Mouse (Mus musculus) embryonic facial prominence, embryonic 12.5 days (tissue): Measurements from ENCODE around the gene Magix. TPM values are rescaled to one million over a fixed set of nuclear protein-coding genes. Genes with fewer than 3 reads are reported as not detected.
"Not testable (repeated sequence)": the region's sequence is repeated elsewhere in the genome, so short reads cannot be mapped to it uniquely, and the experiment has no call there.

Experiments used
- ATAC-seq: fragments of 200-750 bp; cut with Nextera tagmentation; 2 replicates; pipeline ENCODE4 v1.8.0; 2017; ENCODE audit not compliant: insufficient number of reproducible peaks, insufficient read depth, low FRiP score, low TSS enrichment
- H3K27ac ChIP-seq: fragments of 300-500 bp; sonication (generic); 2 replicates; pipeline ENCODE4 v1.5.1; 2016; ENCODE audit warnings: mild to moderate bottlenecking
- H3K27me3 ChIP-seq: fragments of 300-500 bp; sonication (generic); 2 replicates; pipeline ENCODE4 v1.6.1; 2016; ENCODE audit warnings: mild to moderate bottlenecking, moderate library complexity
- H3K36me3 ChIP-seq: fragments of 300-500 bp; sonication (generic); 2 replicates; pipeline ENCODE4 v1.6.1; 2016; ENCODE audit warnings: mild to moderate bottlenecking
- H3K4me1 ChIP-seq: fragments of 300-500 bp; sonication (generic); 2 replicates; pipeline ENCODE4 v1.6.1; 2016
- H3K4me2 ChIP-seq: fragments of 300-500 bp; sonication (generic); replicated peaks from 2 replicates; pipeline ENCODE4 v1.6.1; 2016; ENCODE audit warnings: mild to moderate bottlenecking, moderate library complexity
- H3K4me3 ChIP-seq: fragments of 300-500 bp; sonication (generic); 2 replicates; pipeline ENCODE4 v1.5.1; 2016; ENCODE audit warnings: mild to moderate bottlenecking
- H3K9ac ChIP-seq: fragments of 300-500 bp; sonication (generic); 2 replicates; pipeline ENCODE4 v1.6.1; 2016; ENCODE audit warnings: mild to moderate bottlenecking, moderate library complexity
- H3K9me3 ChIP-seq: fragments of 300-500 bp; sonication (generic); 2 replicates; pipeline ENCODE4 v1.6.1; 2016; ENCODE audit warnings: mild to moderate bottlenecking, moderate library complexity
- WGBS: fragments of 180-500 bp; shearing (Covaris S2); methylation state at CpG from one replicate; pipeline ENCODE4 v1.1.7; 2016; 5-methylcytosine and 5-hydroxymethylcytosine counted together
- polyA plus RNA-seq: library from polyadenylated mRNA; unstranded; fragments of >200 nt; fragmentation: Nextera tagmentation; extraction: Ambion mirVana; gene quantifications from 2 replicates; pipeline ENCODE4 v1.2.1, GENCODE M21; 2016

Gene Magix
- 0.11 and 0.15 TPM in 2 replicates for polyA plus RNA-seq

DNA sequence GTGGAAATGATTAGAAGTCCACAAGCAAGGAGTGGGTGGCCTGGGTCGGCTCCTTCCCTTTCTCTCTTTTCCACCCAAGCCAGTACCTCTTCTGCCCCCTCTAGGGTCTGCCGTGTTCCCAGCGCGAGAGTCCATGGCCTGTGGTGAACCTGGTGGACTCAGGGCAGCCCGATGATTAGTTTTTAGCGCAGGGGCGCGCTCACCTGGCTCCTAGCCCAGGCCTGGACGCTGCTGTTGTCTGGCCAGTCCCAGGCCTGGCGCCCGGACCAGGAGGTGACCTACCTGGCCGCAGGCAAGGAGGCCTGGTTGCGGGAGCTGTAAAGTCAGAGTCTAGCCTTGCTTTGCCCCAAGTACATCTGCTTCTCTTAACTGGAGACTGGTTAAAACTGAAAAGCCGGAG lies at the start of gene Magix:
Gene Magix, minus strand, starts transcription at position 388 of the 400 bp plus-strand sequence.
- peak within 1 kb of the TSS; percentile 11; the same call in 1 of the 2 replicates for H3K4me3 ChIP-seq
- no peaks in the 10 kb centered on the region for H3K9me3 ChIP-seq
- ATAC-seq: no peak
- WGBS: 61% methylated on average over 14 of the region's 14 CpGs
- no peak within 1 kb of the TSS for H3K27ac ChIP-seq
- no peaks in the 10 kb centered on the region for H3K4me1 ChIP-seq
- peak within 1 kb of the TSS; percentile 44 for H3K4me2 ChIP-seq
- no peaks in the 10 kb centered on the region for H3K36me3 ChIP-seq
- H3K9ac ChIP-seq: no peak within 1 kb of the TSS
- no peaks in the 10 kb centered on the region for H3K27me3 ChIP-seq

DNA sequence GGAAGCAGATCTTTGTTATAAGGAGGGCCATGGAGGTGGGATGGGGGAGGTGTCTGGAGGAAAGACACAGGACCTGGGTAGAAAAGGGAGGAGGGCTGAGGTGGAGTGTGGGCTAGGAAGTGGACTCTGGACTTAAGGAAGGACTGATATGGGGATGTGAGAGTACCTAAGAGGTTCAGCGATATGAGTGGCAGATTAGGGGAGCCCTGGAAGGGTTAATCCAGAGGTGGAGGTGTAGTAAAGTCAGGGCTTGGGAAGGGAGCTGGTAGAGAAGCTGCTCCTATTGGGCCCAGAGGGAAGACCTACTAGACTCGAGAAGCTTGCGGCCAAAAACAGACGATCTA lies 47.8 kb upstream of the Magix start:
- H3K4me2 ChIP-seq: peak overlapping the region; percentile 54
- no peak overlapping the region for H3K27ac ChIP-seq
- no peaks in the 10 kb centered on the region for H3K4me1 ChIP-seq
- H3K36me3 ChIP-seq: peaks cover 8% of the 10 kb centered on the region
- 32% methylated on average over 4 of the region's 4 CpGs for WGBS
- H3K4me3 ChIP-seq: peak overlapping the region; percentile 43
- H3K9ac ChIP-seq: peak overlapping the region; percentile 40
- ATAC-seq: no peak
- no peaks in the 10 kb centered on the region for H3K27me3 ChIP-seq
- H3K9me3 ChIP-seq: no peaks in the 10 kb centered on the region

DNA sequence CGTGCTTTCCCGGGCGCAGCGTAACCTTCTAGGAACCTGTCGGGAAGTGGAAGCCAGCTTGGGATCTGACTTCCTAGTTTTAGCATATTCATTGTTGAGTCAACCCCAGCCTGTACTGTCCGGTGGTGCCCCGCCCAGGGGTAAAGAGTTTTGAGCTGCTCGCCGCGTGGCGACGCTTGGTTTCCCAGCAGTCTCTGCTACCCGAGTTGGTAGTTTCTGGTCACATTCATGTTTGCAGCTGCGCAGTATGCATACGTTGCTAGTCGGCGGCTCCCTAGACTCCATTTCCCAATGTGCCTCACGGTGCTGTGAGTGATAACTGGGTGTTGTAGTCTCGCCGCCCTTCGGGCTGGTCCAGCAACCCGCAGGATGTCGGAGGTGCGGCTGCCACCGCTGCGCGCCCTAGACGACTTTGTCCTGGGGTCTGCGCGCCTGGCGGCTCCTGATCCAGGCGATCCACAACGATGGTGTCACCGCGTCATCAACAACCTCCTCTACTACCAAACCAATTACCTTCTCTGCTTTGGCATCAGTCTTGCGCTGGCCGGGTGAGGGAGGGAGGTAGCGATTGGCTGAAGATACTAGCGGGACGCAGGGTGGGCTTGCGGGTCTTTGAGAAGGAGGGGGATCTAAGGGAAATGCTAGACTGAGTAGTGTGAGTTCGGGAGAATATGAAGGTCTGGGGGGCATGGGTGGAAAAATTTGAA lies 47.3 kb upstream of the Magix start, which contains the start of gene Praf2:
Gene Praf2, plus strand, starts transcription at position 225 of the 707 bp plus-strand sequence.
- peak; percentile 89 for ATAC-seq
- H3K27me3 ChIP-seq: no peaks in the 10 kb centered on the region
- no peaks in the 10 kb centered on the region for H3K9me3 ChIP-seq
- H3K9ac ChIP-seq: peak within 1 kb of the TSS; percentile 40
- 21% methylated on average over 42 of the region's 42 CpGs for WGBS
- no peaks in the 10 kb centered on the region for H3K4me1 ChIP-seq
- 0 out of 2 replicates have a peak within 1 kb of the TSS, but pooled peaks have one; percentile 36 for H3K27ac ChIP-seq
- H3K36me3 ChIP-seq: peaks cover 8% of the 10 kb centered on the region
- H3K4me3 ChIP-seq: peak within 1 kb of the TSS; percentile 43
- H3K4me2 ChIP-seq: peak within 1 kb of the TSS; percentile 54

DNA sequence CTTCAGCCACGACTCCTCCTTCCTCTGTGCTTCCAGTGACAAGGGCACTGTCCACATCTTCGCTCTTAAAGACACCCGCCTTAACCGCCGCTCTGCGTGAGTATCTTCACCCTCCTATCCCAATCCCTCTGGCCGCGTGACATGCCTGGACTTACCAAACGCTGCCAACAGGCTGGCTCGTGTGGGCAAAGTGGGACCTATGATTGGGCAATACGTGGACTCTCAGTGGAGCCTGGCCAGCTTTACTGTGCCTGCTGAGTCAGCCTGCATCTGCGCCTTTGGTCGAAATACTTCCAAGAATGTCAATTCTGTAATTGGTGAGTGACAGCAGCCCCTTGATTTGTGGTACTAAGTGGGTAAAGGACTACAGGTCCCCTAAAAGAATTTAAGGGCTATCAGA lies 46.1 kb upstream of the Magix start:
- H3K27ac ChIP-seq: no peak overlapping the region
- H3K27me3 ChIP-seq: no peaks in the 10 kb centered on the region

DNA sequence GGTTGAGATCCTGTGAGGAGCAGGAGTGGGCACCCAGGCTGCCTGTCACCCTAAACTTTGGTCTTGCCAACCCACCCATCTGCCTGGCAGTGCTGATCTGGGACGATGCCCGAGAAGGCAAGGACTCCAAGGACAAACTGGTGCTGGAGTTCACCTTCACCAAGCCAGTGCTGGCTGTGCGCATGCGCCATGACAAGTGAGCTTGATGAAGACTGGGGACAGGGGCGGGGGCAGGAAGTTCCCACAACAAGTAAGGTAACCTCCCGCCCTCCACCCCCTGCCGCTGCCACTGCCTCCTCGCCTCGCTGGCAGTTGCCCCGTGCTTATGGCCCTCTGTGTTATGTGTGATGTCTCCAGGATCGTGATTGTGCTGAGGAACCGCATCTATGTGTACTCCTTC lies 44.8 kb upstream of the Magix start:
- Histone ChIP-seq H3K9ac (no peak overlapping the region), H3K36me3 (peaks cover 8% of the 10 kb centered on the region), H3K27ac (no peak overlapping the region), H3K27me3 (no peaks in the 10 kb centered on the region), H3K4me2 (no peak overlapping the region), H3K4me1 (no peaks in the 10 kb centered on the region), H3K4me3 (no peak overlapping the region), H3K9me3 (no peaks in the 10 kb centered on the region)
- ATAC-seq: no peak
- 85% methylated on average over 12 of the region's 12 CpGs for WGBS

More for the DNA sequence above, 46.1 kb upstream of the Magix start:
- no peak for ATAC-seq
- Histone ChIP-seq H3K9ac (no peak overlapping the region), H3K9me3 (no peaks in the 10 kb centered on the region), H3K4me1 (no peaks in the 10 kb centered on the region), H3K4me2 (no peak overlapping the region), H3K4me3 (no peak overlapping the region), H3K36me3 (peaks cover 8% of the 10 kb centered on the region)
- WGBS: 92% methylated on average over 13 of the region's 13 CpGs

DNA sequence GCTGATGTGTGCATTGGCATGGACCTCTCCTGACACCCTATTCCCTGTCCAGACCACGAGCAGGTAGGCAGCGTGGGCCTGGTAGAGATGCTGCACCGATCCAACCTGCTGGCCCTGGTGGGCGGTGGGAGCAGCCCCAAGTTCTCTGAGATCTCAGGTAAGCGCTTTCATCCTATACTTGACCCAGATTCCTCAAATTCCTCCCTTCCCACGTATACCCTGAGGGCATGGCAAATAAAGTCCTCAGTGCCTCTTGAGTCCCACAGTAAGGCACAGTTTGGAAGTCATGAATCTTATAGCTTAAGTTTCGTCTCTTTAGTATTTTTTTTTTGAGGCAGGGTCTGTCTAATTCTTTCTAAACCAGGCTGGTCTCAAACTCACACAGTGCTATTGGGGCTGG lies 43.1 kb upstream of the Magix start:
- no peaks in the 10 kb centered on the region for H3K9me3 ChIP-seq
- no peak overlapping the region for H3K27ac ChIP-seq
- ATAC-seq: no peak
- no peak overlapping the region for H3K9ac ChIP-seq
- no peak overlapping the region for H3K4me3 ChIP-seq
- peaks cover 8% of the 10 kb centered on the region for H3K36me3 ChIP-seq
- WGBS: 81% methylated on average over 7 of the region's 7 CpGs
- no peaks in the 10 kb centered on the region for H3K4me1 ChIP-seq
- no peak overlapping the region for H3K4me2 ChIP-seq
- H3K27me3 ChIP-seq: no peaks in the 10 kb centered on the region

DNA sequence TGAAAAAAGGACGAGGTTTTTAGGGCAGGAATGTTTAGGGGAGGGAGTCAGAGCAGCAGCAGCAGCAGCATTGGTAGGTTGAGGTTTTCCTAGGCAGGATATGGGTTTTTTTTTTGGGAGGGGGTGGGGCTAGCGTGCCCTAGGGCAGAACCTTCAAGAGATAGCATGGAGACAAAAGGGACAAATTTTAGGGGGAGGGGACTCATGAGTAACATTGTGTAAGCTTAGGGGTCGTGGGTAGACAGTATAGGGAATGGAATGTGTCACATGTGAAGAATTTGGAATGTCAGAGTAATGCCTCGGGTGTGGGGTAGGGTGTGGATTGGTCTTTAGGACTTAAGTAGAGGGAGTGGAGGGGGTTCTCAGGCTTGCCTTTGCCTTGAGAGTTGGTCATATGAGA lies 41.6 kb upstream of the Magix start:
- Histone ChIP-seq H3K27ac (no peak overlapping the region), H3K27me3 (no peaks in the 10 kb centered on the region), H3K4me1 (no peaks in the 10 kb centered on the region), H3K9ac (peak overlapping the region; percentile 56; the same call in 1 of the 2 replicates), H3K9me3 (no peaks in the 10 kb centered on the region), H3K36me3 (peaks cover 8% of the 10 kb centered on the region), H3K4me2 (peak overlapping the region; percentile 56), H3K4me3 (peak overlapping the region; percentile 59)
- WGBS: 18% methylated on average over 4 of the region's 4 CpGs
- ATAC-seq: no peak

DNA sequence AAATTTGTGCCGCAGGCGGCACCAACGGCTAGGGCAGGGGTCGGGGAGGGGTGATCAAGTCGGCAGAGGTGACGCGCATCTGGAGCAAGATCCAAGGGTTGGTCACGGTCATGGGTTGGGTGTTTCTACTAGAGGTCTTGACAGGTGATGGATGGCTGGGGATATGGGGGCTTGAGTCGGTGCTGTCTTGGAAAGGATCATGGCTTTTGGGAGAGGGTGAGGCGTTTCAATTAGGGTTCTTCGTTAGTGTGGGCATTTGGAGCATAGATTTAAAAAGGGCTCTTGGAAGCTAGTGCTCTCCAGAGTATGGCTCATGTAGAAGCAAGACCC lies 41.2 kb upstream of the Magix start:
- Histone ChIP-seq H3K27me3 (no peaks in the 10 kb centered on the region), H3K4me1 (no peaks in the 10 kb centered on the region), H3K9me3 (no peaks in the 10 kb centered on the region), H3K4me3 (peak overlapping the region; percentile 59), H3K9ac (peak overlapping the region; percentile 56), H3K4me2 (peak overlapping the region; percentile 56), H3K36me3 (peaks cover 8% of the 10 kb centered on the region), H3K27ac (no peak overlapping the region)
- 0 out of 2 replicates have a peak, but pooled peaks have one; percentile 22 for ATAC-seq
- 8% methylated on average over 11 of the region's 11 CpGs for WGBS

DNA sequence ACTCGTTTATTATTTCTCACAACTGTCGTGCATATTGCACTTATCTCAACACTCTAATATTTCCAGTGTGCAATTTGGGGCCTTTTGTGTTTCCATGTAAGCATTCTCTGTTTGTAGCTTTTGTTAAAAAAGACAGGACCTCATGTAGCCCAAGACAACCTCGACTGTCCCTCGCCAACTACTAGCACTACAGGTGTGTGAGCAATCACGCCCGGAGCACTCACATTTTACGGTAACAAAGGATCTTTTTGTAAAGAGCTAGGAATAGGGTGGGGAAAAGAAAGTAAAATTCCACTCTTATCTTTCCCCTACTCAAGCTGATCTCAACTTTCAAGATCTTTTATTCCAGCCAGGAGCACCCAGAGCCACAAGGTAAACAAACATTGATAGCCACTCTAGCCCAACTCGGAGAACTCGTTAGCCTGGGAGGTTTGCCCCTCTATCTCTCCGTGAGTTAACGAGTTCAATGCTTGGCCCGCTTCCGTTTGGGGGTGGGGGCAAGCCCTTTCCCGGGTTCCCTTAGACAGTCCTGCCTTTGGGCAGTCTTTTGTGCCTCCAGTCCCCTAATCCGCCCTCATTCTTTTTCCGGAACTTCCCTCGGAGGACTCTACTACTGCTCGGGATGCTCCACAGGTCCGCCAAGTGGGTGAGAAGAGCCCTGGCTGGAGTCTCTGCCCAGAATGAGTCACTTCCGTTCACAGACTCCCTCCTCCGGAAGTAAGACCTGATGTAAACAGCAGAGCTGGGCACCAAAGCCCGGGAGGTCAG lies 40.6 kb upstream of the Magix start, which contains the start of gene Gm45208:
Gene Gm45208, plus strand, starts transcription at position 732 of the 768 bp plus-strand sequence.
- Histone ChIP-seq H3K4me1 (no peaks in the 10 kb centered on the region), H3K9me3 (no peaks in the 10 kb centered on the region), H3K36me3 (peaks cover 8% of the 10 kb centered on the region), H3K4me2 (peak within 1 kb of the TSS; percentile 56), H3K9ac (peak within 1 kb of the TSS; percentile 56), H3K27me3 (no peaks in the 10 kb centered on the region), H3K27ac (peak within 1 kb of the TSS; percentile 87), H3K4me3 (peak within 1 kb of the TSS; percentile 59)
- ATAC-seq: peak; percentile 87
- WGBS: 24% methylated on average over 22 of the region's 22 CpGs

DNA sequence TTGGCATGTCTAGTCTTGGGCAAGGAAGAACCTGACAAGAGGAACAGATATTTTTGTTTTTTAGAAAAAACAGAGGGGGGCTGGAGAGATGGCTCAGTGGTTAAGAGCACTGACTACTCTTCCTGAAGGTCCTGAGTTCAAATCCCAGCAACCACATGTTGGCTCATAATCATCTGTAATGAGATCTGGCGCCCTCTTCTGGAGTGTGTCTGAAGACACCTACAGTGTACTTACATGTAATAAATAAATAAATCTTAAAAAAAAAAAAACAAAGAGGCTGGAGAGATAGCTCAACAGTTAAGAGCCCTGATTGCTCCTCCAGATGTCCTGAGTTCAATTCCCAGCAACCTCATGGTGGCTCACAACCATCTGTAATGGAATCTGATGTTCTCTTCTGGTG lies 35.0 kb upstream of the Magix start:
- not testable (repeated sequence) for H3K4me3 ChIP-seq, H3K4me1 ChIP-seq, ATAC-seq, H3K27ac ChIP-seq, H3K9me3 ChIP-seq, H3K27me3 ChIP-seq, H3K36me3 ChIP-seq, H3K4me2 ChIP-seq, H3K9ac ChIP-seq
- WGBS: 33% methylated on average over 1 of the region's 1 CpGs

DNA sequence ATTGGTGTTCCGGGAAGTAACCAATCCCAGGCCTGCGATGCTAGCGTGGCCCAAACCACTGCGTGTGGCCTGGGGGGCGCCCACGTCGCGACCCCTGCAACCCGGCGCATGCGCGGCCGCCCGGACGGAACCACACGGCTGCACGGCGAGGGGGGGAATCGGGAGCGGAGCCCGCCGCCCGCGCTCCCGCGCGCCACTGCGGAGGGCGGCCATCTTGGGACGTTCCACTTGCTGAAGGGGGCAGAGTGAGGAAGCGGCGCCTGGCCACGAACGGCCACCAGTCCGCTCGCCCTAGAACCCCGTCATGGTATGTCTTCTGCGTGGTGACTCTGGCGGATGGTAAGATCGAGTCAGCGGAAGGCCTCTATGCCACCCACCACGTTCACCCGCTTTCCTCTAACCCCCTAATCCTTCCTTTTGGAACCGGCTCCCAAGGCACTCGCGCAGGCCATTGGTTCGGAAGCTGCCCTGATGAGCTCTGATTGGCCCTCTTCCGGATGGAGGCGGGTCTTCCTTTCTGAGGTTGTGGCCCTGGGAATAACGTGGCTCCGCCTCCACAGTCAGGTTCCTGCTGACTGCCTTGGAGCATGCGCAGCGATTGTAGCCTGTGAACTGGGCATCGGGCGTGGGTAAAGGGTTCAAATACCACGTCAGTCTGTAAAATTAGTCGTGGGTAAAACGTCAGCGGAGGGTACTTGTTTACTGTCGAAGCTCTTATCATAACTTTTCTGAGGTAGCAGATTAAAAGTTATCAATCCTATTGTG lies 33.3 kb upstream of the Magix start, which contains the start of gene Wdr45:
Gene Wdr45, plus strand, starts transcription at position 199 of the 765 bp plus-strand sequence.
- peak within 1 kb of the TSS; percentile 36 for H3K4me2 ChIP-seq
- H3K36me3 ChIP-seq, H3K9me3 ChIP-seq, H3K27me3 ChIP-seq, H3K9ac ChIP-seq, H3K27ac ChIP-seq, H3K4me1 ChIP-seq: not testable (repeated sequence)
- 13% methylated on average over 38 of the region's 60 CpGs for WGBS
- H3K4me3 ChIP-seq: peak within 1 kb of the TSS; percentile 29
- peak; percentile 94 for ATAC-seq
